Mouse (Mus musculus) myocyte (in vitro differentiated cells): Measurements from ENCODE around the gene Phlpp1. TPM values are rescaled to one million over a fixed set of nuclear protein-coding genes. Genes with fewer than 3 reads are reported as not detected.

Source experiments
- H3K27me3 ChIP-seq: one replicate; pipeline ENCODE4 v1.6.1; 2011; ENCODE audit not compliant: control insufficient read depth, insufficient read depth, insufficient read length
- H3K36me3 ChIP-seq: one replicate; pipeline ENCODE4 v1.6.1; 2011; ENCODE audit not compliant: control insufficient read depth, insufficient read depth
- H3K4me2 ChIP-seq: one replicate; pipeline ENCODE4 v1.6.1; 2011; ENCODE audit warnings: low read depth, control low read depth
- H3K4me3 ChIP-seq: one replicate; pipeline ENCODE4 v1.5.1; 2011; ENCODE audit warnings: mild to moderate bottlenecking, control low read depth, moderate library complexity
- H3K79me2 ChIP-seq: one replicate; pipeline ENCODE4 v1.6.1; 2011; ENCODE audit not compliant: control insufficient read depth, insufficient read depth
- H3ac ChIP-seq: one replicate; pipeline ENCODE4 v1.6.1; 2011; ENCODE audit not compliant: control insufficient read depth, insufficient read length
- CEBPB ChIP-seq: IDR thresholded peaks from 2 replicates; pipeline ENCODE4 v1.6.1; 2011; ENCODE audit warnings: mild to moderate bottlenecking, moderate library complexity; ENCODE audit not compliant: poor library complexity, insufficient read depth, severe bottlenecking
- E2F4 ChIP-seq: IDR thresholded peaks from one replicate; pipeline ENCODE4 v1.6.1; 2011; ENCODE audit warnings: mild to moderate bottlenecking, control low read depth, moderate library complexity; ENCODE audit not compliant: insufficient read depth
- MAX ChIP-seq: IDR thresholded peaks from one replicate; pipeline ENCODE4 v1.6.1; 2011; ENCODE audit warnings: low read depth, mild to moderate bottlenecking, control low read depth
- MYOD1 ChIP-seq, 3 experiments: IDR thresholded peaks; one replicate each; pipeline ENCODE4 v1.6.1; 2011; ENCODE audit warnings: control low read depth in 2 of 3, low read depth in 2 of 3, mild to moderate bottlenecking in 2 of 3, moderate library complexity in 1 of 3; ENCODE audit not compliant: insufficient read length in 2 of 3, control insufficient read depth in 1 of 3
- MYOG ChIP-seq, 3 experiments: IDR thresholded peaks; one replicate each; pipeline ENCODE4 v1.6.1; 2011; ENCODE audit warnings: control low read depth in 2 of 3, low read depth in 2 of 3, mild to moderate bottlenecking in 2 of 3; ENCODE audit not compliant: insufficient read length in 2 of 3, control insufficient read depth in 1 of 3, insufficient read depth in 1 of 3
- POLR2A ChIP-seq: IDR thresholded peaks from one replicate; pipeline ENCODE4 v1.6.1; 2011; ENCODE audit warnings: low read depth, mild to moderate bottlenecking, control low read depth, moderate library complexity; ENCODE audit not compliant: insufficient read length
- POLR2AphosphoS2 ChIP-seq: IDR thresholded peaks from one replicate; pipeline ENCODE4 v1.6.1; 2011; ENCODE audit warnings: low read depth, control low read depth; ENCODE audit not compliant: insufficient read length
- REST ChIP-seq: IDR thresholded peaks from one replicate; pipeline ENCODE4 v1.6.1; 2011; ENCODE audit warnings: mild to moderate bottlenecking, control low read depth, moderate library complexity; ENCODE audit not compliant: insufficient read depth, insufficient read length
- SRF ChIP-seq: IDR thresholded peaks from one replicate; pipeline ENCODE4 v1.6.1; 2011; ENCODE audit warnings: low read depth; ENCODE audit not compliant: control insufficient read depth, insufficient read length
- TCF12 ChIP-seq: IDR thresholded peaks from one replicate; pipeline ENCODE4 v1.6.1; 2011; ENCODE audit warnings: mild to moderate bottlenecking, control low read depth; ENCODE audit not compliant: poor library complexity, insufficient read depth, severe bottlenecking
- TCF3 ChIP-seq: IDR thresholded peaks from one replicate; pipeline ENCODE4 v1.6.1; 2011; ENCODE audit warnings: low read depth, control low read depth; ENCODE audit not compliant: insufficient read length
- USF1 ChIP-seq: IDR thresholded peaks from one replicate; pipeline ENCODE4 v1.6.1; 2011; ENCODE audit warnings: low read depth, mild to moderate bottlenecking, control low read depth, moderate library complexity
- polyA plus RNA-seq: library from polyadenylated mRNA; unstranded; fragments of >200 nt; fragmentation: generic; extraction: Trizol; gene quantifications from one replicate; pipeline ENCODE4 v1.2.1, GENCODE M21; 2012; ENCODE audit warnings: missing spikeins

Phlpp1 gene
- polyA plus RNA-seq, 1 experiment = 7.9 TPM

GRCm38 (mm10) chr1:106257176-106257575, 85.6 kb downstream of the Phlpp1 start:
- TF ChIP-seq E2F4 (no peak), MYOD1 (IDR thresholded peaks at IDR 0.05; ENCODE audit: control insufficient read depth in 1 of 3, insufficient read length in 2 of 3, low read depth in 2 of 3) (no peak), MAX (no peak), CEBPB (no peak), USF1 (no peak), POLR2A (no peak)
- Histone ChIP-seq H3K79me2 (peaks cover 14% of the 10 kb centered on the region), H3K27me3 (no peaks in the 10 kb centered on the region), H3ac (no peak overlapping the region), H3K4me2 (no peak overlapping the region), H3K36me3 (no peaks in the 10 kb centered on the region), H3K4me3 (no peak overlapping the region)

DNA sequence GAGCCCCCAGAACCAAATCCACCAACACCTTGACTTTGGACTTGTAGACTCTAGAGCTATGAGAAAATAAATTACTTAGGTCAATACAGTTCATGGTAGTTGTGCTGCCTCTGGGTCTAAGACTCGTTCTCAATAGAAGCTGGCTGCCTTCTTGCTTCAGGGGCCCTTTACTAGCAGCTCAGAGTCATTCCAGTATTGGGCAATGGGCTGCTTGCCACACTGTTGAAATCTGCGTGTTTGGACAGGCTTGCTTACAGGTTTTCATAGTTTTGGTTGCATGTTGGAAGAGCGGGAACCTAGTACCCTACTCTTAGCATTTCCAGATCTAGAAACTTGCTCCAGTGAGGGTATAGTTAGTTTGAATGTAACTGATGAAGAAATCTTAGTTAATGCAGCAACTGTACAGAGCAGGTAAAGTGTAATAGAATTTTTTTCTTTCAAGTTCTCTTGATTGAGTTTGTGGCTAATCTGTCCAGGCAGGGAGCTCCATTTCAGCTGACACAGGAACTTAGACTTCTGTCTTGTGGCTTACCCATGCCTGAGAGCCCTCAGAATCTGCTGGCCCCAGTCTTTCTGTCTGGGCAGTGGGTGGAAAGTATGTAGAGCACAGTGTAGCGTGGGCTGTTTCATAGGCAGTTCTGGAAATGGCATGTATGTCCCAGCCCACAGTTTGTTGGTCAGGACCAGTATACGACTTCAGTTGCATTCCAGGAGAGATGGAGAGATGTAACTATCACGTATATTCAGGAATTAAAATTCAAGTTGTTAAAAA, 96.7 kb downstream of the Phlpp1 start:
- peaks cover 23% of the 10 kb centered on the region for H3K79me2 ChIP-seq
- H3K27me3 ChIP-seq = no peaks in the 10 kb centered on the region
- TF ChIP-seq TCF12 (no peak), SRF (no peak), MYOG (IDR thresholded peaks at IDR 0.05; ENCODE audit: control insufficient read depth in 1 of 3, insufficient read depth in 1 of 3, insufficient read length in 2 of 3, low read depth in 2 of 3) (no peak), POLR2A (no peak), MYOD1 (IDR thresholded peaks at IDR 0.05; ENCODE audit: control insufficient read depth in 1 of 3, insufficient read length in 2 of 3, low read depth in 2 of 3) (no peak), USF1 (no peak), REST (no peak), TCF3 (no peak), MAX (no peak), E2F4 (no peak), POLR2AphosphoS2 (no peak)
- H3K4me2 ChIP-seq = no peak overlapping the region
- H3K4me3 ChIP-seq = no peak overlapping the region
- H3ac ChIP-seq = no peak overlapping the region
- H3K36me3 ChIP-seq = no peaks in the 10 kb centered on the region

DNA sequence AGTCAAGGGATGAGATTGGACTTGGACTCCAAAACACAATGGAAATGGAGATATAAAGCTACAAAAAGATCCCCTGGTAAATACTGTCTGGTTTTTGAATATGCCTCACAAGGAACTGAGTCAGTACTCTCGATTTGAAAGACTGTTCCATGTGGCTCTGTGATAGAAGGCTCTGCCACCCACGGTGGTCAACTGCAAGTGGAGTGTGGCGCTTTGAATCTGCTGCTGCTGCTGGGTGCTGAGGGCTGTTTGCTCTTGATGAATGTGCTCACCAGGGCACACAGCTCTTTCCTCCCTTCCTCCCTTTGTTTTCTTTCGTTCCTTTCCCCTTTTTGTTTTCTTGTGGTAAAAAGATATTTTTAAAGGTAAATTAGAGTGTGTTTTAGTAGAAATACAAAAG, 97.8 kb downstream of the Phlpp1 start:
- peaks cover 20% of the 10 kb centered on the region for H3K79me2 ChIP-seq
- no peaks in the 10 kb centered on the region for H3K36me3 ChIP-seq
- no peak overlapping the region for H3K4me3 ChIP-seq
- TF ChIP-seq TCF3 = no peak
- H3K4me2 ChIP-seq = no peak overlapping the region
- H3ac ChIP-seq = no peak overlapping the region
- no peaks in the 10 kb centered on the region for H3K27me3 ChIP-seq

DNA sequence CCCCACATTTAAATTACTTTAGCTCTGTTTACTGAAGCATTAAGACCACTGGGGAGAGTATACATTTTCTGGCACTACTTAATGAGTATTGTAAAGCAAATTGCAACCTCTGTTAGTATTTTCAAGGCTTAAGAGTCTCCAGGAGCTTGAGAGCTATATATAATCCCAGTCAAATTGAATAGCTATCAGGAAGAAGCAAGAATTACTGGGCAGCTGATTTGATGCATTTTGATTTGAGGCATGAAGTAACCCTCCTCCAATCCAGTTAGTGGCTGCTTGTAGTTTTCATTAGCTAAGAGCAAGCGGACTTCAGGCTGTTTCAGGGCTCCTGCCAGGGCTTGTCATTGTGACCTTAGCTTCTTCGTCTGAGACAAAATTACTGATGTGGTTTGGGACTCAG, 101.4 kb downstream of the Phlpp1 start:
- Histone ChIP-seq H3ac (no peak overlapping the region), H3K27me3 (no peaks in the 10 kb centered on the region), H3K4me2 (no peak overlapping the region), H3K79me2 (peaks cover 10% of the 10 kb centered on the region), H3K36me3 (no peaks in the 10 kb centered on the region), H3K4me3 (no peak overlapping the region)
- no peak for TF ChIP-seq MAX
- TF ChIP-seq MYOG (IDR thresholded peaks at IDR 0.05; ENCODE audit: control insufficient read depth in 1 of 3, insufficient read depth in 1 of 3, insufficient read length in 2 of 3, low read depth in 2 of 3) = no peak
- no peak for TF ChIP-seq TCF12
- no peak for TF ChIP-seq REST
- TF ChIP-seq TCF3 = no peak
- no peak for TF ChIP-seq USF1
- TF ChIP-seq POLR2A = no peak
- no peak for TF ChIP-seq E2F4
- TF ChIP-seq MYOD1 (IDR thresholded peaks at IDR 0.05; ENCODE audit: control insufficient read depth in 1 of 3, insufficient read length in 2 of 3, low read depth in 2 of 3) = no peak
- no peak for TF ChIP-seq CEBPB
- TF ChIP-seq SRF = no peak
- TF ChIP-seq POLR2AphosphoS2 = no peak

DNA sequence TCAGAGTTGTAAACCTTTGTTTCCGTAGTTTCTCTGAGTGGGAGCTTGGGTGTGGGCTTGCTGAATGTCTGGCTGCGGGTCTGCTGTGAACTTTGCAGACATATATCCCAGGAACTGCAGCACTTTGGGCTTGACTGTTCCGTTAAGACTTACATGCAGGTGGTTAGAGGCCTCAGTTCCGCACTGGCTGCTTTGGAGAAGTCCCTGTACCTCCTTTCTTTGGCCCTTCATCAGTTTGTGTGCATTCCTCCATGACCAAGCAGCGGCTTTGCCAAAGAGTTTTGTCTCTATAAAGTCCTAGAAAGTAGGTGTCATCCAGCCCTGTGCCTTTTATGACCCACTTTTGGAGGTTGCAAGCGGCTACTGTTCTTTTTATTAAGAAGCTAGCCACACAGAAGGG, 102.2 kb downstream of the Phlpp1 start:
- Histone ChIP-seq H3ac (no peak overlapping the region), H3K4me3 (no peak overlapping the region), H3K27me3 (no peaks in the 10 kb centered on the region), H3K36me3 (no peaks in the 10 kb centered on the region), H3K79me2 (peaks cover 13% of the 10 kb centered on the region), H3K4me2 (no peak overlapping the region)
- no peak for TF ChIP-seq E2F4
- no peak for TF ChIP-seq POLR2A
- no peak for TF ChIP-seq MYOD1 (IDR thresholded peaks at IDR 0.05; ENCODE audit: control insufficient read depth in 1 of 3, insufficient read length in 2 of 3, low read depth in 2 of 3)
- TF ChIP-seq REST = no peak
